Mouse (Mus musculus) thymus, postnatal 0 days (tissue): ENCODE data around the gene Pgc. TPM values are rescaled to one million over a fixed set of nuclear protein-coding genes. Genes with fewer than 3 reads are reported as not detected.
A peak's percentile ranks its signal among the peaks of the same experiment; 100 is the strongest.

Experiments
- DNase-seq: peaks from one replicate; pipeline ENCODE4 v3.0.0-alpha.2; 2015; ENCODE audit warnings: low spot score
- polyA plus RNA-seq: library from polyadenylated mRNA; unstranded; fragments of >200 nt; fragmentation: Nextera tagmentation; extraction: Ambion mirVana; gene quantifications from 2 replicates; pipeline ENCODE4 v1.2.1, GENCODE M21; 2015

Pgc gene
- polyA plus RNA-seq: 2.4 and 2.5 TPM in 2 replicates

DNA sequence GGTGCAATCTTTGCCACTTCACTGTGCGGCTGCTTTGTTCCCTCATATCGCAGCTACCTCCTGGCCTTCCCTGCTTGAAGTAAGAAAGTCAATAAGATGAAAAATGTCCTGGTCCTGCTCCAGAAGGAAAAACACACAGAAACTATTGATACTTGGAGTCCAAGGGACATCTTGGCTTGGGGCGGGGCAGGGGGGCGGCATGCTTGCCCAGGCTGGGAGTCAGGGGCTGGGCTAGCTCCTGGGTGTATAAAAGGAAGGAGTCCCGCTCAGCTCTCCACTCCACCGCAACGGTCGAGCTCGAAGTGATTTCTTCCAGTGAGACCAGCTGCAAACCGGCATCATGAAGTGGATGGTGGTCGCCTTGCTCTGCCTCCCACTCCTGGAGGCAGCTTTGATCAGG lies at the start of gene Pgc:
Pgc (plus strand) TSS at position 277 of the 400 bp plus-strand sequence.
- DNase-seq: no peak

DNA sequence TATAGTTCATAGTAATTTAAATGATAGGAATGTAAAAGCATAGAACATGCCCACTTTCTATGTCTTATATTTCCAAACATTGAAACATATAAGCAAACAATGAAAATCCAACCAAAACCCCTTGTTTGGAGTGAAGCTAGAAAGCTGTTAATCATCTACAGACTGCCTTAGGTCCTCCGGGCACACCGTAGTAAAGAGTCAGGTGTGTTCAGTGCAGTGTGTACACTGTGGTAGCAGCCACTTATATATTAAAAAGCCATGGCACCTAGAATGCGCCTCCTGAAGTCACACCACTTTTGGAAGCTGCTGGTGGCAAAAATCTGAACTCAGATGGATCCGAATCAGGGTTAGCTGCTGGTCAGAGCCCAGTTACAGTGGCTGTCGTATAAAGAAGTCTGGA lies 48.4 kb upstream of the Pgc start:
- DNase-seq: no peak

DNA sequence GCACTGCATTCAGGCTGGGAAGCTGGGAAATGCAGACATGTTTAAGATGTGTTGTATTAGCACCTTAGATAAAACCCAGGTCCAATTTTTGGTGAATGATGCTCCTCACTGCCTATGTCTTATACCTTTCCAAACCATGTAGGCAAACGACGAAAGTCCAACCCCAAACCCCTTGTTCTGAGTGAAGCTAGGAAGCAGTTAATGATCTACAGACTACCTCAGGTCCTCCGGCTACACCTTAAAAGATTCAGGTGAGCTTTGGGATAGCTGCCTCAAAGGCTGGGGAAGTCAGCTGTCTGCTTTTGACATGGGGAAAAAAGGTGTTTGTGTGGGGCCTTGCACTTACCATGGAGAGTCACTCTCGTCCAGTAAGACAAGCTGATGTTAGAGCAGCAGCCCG lies 47.9 kb upstream of the Pgc start:
- no peak for DNase-seq

DNA sequence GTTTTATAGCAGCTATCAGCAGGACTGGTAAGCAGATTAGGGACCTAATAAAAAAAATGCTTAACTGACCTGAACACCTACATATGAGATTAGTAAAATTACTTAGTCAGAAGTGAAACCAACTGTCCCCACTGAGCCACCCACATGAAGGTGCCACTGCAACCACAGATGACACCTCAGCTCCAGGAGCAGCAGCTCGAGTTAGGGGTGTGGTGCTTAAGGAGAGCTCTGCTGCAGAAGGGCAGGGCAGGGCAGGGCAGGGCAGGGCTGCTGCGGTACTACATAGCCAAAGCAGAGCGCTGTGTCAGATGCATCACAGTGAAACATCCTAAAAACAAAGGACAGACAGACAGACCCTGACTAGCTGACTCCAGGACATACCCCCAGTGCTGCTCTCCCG lies 43.8 kb upstream of the Pgc start:
- DNase-seq: no peak

DNA sequence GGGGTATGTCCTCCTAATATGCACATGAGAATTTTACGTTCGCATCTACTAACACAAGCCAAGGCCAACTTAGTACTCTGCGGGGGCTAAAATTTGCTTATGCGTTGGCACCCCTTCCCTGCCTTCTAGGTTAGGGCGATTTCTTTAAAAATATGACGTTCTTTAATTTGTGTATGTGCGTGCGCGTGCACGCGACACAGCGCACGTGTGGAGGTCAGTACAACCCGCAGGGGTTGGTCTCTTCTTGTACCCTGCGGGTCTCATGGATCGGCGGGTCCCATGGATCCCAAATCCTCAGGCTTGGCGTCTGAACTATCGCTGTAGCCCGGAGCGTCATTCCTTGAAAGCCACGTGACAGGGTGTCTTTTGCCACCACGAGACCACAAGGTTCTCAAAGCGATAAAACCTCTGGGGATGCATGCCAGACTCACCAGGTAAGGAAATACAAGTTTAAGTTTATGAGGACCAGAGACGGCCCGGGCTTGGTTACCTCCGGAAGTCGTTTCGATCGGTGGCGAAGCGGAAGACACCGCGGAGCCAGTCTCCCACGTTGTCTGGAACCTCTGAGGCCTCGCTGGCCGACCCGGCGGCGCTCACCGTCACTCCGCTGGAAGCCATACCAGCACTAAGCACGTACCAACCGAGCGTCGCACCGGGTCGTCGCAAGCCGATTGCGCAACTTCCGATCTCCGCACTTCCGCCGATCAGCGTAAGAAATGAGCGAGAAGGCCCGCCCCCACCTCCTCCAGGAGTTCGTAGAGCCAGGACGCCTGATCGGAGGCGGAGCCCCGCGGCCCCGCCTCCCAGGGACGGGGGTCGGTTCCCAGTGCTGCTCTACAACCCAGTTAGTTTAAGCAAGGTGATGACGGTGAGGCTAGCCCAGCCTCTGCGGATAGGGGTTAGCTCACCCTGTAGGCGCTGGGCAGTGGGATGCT lies 39.0 kb upstream of the Pgc start:
- DNase-seq: peak; percentile 97

DNA sequence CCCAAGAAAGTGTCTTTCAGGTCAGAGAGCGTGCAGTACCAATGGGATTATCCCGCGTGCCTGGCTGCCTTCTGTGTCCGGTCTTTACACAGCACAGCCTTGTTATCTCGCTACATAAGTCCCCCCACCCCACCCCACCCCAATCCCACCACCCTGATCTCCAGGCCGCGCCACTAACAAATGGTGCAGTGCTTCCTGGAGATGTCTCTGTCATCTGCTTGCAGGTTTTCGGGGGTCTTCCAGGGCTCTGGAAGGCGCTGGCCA lies 38.4 kb upstream of the Pgc start, which contains the start of gene Tomm6:
Tomm6 (minus strand) TSS at position 43 of the 264 bp plus-strand sequence.
- DNase-seq: no peak

DNA sequence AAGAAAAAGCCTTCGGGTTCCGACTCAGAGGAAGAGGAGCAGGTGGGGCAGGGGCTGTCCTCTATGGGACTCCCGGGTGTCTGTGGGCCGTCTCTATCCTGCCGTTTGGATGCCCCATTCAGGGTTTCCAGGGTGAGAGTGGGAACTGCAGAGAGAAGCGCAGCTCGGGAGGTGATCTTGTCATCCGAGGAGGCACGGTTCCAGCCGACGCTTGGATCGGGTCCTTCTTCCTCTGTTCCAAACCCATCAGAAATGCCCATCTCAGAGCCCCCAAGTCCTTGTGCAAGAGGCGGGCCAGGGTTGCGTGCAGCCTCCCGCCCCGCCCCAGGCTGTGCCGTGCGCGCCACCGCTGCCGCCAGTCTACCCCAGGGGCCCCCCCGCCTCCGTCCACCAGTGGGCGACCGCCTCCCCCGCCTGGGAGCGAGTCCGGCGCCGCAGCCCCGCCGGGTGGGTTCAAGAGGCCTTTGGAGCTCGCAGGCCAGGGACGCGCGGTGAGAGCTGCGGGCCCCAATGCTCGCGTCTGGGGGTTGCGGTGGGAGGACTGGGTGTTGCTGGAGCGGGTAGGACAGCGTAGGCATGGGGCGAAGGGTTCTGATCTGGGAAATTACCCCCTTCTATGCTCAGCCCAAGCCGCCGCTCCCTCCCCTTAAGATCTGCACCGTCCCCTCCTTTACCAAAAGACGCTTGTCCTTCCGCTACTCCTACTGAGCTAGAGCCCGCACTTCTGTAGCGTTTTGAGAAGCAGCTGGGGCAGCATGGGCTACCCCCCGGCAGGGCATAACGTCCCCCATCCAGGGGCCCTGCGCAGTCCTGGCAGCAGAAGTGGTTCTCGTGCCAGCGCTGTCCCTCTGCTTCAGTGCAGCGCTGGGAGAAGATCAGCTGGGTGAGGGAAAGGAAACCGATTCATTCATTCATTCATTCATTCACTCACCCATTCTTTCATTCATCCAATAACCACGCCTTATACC lies 37.8 kb upstream of the Pgc start, which contains the start of gene Frs3:
Frs3 (plus strand) TSS at position 423 of the 968 bp plus-strand sequence.
- DNase-seq: peak; percentile 49

DNA sequence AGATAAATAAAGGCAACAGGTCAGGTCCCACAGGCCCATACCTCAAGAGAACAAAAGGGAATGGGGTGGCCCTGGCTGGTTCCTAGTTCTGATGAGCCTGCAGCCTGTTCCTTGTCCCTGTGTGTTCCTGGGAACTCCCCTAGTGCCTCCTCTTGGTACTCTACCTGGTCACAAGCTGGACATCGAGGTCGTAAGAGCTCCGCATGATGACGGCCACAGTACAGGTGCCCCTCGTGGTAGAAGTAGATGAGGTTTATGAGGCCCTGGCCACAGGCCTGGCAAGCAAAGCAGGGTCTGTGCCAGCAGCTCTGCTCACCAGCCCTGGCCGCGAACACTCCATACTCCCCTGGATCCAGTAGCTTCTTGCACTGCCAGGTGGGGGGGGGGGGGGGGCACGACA lies 36.7 kb upstream of the Pgc start:
- no peak for DNase-seq

DNA sequence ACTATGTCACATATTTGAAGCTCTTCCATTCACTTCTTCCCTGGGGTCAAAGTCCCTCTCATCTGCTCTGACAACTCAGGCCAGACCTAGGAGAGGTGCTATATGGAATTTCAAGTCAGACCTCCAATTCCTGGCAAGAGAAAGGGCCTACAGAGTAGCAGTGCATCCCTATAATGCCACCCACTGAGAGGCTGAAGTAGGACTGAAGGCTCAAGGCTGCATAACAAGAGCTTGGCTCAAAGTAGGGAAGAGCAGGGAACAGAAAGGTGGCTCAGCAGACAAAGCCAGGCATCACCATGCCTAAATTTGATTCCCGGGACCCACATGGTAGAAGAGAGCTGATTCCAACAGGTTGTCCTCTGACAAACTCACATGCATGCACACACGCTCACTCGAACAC lies 35.0 kb upstream of the Pgc start:
- DNase-seq: no peak

DNA sequence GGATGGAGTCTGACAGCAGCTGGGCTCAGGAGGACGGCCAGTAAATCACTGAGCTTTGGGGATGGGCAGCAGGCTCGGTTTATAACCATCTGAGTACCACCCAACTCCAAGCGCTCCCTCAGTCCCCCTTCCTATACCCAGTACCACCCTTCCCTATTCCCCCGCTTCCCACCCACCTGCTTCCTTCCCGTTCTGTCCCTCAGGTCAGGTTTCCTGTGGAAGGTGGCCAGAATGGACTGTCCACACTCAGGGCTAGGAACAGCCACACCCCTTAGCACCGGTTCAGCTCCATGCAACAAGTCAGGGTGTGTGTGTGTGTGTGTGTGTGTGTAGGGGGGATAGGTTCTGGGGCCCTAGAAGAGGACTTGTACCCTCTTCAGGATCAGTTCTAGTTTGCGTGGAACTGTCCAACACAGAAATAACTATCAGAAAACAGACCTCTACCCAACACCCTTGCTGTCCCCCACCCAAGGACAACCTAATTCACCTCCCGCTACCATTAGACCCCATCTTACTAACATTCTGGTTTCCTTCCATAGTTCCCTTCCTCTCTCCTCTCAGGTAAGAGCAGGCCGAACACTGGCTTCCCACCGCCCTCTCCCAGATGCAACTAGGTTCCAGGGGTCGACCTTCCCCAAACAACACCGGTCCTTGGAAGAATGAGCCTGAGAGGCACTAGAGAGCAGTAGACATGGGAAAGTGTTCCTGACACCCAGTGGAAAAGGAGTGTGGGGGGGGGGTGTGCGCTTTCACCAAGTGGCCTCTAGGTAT lies 32.8 kb upstream of the Pgc start:
- no peak for DNase-seq

DNA sequence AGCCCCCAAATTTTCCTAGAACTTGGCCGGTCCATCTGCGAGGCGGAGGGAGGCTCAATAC lies 32.4 kb upstream of the Pgc start, which contains the start of gene Gm21981:
Gm21981 (minus strand) TSS at position 14 of the 61 bp plus-strand sequence.
- no peak for DNase-seq

DNA sequence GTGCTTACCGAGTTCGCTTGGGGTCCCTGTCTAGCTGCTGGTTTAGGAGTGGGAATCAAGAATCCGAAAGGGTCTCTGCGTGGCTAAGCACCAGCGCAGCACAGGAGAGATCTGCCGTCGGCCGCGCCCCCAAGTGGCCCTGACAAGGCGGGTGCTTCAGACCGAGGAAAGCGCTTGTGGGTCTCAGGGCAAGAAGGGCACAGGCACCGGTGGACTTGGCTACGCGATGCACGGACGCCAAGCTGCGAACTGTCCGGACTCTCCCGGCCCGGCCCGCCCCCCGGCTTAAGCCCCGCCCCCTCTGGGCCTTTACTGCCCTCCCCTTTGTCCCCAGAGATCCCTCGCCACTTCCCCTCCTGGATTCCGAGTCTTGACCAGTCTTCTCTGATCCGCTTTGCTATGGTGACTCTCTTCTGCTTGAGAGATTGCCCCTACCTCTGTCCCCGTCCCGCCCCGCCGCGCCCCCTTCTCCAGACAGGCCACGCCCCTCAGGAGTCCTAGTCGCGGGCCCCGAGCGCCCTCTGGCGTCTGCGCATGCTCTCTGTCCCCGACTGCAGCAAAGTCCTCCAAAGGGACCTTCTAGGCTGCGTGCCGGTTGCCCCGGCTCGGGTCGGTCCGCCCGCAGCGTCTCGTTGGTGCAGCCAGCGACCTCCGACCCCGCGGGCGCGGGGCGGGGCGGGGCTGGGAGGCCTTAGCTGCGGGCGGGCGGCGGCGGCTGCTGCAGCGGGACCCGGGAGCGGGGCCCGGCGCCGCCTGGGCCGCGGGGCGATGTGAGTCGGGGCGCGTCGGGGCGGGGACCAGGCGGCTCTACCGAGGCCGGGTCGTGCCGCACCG lies 31.9 kb upstream of the Pgc start, which contains the start of gene Prickle4:
Prickle4 (minus strand) TSS at position 234 of the 834 bp plus-strand sequence.
- DNase-seq: peak; percentile 95

DNA sequence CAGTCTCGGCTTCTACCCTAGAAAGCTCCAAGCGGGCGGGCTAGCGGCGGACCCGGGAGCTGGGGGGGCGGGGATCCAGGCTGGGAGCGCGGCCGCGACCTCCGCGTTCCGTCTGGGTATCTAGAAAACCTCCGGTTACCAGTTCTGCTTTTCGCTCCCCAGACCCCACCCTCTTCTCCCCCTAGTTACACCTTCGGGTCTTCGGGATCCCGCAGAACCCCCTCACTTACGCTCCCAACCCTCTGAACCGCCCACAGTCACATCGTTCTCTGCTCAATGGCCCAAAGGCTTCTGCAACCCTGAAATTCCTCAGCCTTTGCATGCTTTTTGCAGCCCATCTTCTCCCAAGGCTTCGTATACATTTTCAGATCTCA lies 31.3 kb upstream of the Pgc start:
- DNase-seq: no peak

DNA sequence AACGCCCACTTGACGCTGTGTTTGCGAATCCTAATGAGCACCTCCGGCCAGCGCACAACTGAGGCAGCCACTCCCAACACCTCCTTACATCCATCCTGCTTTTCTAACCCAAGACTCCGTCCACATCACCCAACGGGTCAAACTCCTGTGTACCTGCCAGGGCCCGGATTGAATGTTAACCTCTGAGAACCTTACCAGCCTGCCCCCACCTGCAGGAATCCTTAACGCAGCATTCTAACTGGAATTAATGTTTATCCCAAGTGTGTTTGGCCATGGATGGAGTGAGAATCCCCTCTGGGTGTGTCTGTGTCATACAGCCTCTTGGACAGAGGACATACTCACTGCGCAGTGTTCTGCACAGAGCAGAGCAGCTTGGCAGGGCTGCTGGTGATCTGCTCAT lies 28.5 kb upstream of the Pgc start:
- no peak for DNase-seq

DNA sequence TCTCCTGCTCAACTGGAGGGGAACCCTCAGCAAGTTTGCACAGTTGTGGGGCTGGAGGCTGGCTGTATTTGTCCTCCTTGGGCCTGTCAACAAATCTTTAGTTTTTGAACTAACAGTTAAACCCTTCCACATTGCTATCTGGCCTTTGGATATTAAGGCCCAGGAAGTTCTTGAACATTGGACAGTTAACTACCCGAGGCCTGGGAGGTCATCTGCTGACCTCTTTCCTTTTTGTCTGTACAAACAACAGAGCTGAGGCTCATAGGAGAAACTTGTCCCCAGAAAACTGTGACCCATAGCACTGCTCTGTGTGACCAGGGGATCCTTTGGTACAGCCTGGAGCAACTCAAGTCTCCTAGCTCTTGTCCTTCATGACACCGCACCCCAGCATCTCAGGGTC lies 27.6 kb upstream of the Pgc start:
- no peak for DNase-seq

DNA sequence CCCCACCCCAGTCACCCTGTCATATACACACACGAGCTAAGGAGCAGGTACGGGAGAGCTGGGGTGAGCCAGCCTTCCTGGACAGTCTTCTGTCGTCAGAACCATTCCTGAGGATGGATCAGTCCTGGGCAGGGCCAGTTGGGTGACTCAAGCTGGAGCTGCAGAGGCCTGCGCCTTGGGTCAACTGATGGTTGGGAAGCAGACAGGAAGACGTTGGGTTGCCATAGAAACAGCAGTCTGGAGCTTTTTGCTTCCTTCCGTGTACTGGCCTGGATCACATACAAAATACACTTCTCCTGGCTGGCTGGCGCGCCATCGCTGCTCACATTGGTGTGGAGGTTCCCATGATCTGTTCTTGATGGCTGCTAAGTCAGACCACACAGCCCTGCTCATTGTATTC lies 24.8 kb upstream of the Pgc start:
- DNase-seq: no peak

DNA sequence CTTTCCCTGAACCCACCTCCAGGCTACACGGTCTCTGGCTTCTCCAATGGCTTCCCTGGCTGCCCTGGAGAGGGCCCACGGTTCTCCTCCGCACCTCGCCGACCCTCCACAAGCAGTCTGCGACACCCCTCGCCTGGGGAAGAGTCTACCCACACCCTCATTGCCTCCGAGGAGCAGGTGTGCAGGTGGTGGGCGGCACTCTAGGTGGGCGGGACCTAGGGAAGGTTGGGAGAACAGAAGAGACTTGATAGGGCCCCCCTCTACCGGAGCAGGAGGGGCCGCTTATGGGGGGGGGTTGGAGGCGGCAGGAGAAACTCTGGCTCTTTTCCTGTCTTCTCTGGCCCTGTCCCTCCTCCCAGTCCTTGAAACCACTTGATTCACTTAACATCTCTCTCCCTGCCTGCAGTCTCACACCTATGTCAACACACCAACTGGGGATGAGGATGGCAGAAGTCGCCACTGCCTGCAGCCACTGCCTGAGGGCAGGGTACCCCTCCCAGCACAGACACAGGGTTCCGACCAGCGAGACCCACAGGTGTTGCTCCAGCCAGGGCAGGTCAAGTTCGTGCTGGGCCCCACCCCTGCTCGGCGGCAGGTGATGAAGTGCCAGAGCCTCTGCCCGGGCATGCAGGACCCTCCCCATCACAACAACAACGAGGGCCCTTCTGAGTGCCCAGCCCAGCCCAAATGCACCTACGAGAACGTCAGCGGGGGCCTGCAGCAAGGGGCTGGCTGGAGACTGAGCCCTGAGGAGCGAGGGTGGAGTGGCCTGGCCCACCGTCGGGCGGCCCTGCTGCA lies 23.9 kb upstream of the Pgc start:
- no peak for DNase-seq

DNA sequence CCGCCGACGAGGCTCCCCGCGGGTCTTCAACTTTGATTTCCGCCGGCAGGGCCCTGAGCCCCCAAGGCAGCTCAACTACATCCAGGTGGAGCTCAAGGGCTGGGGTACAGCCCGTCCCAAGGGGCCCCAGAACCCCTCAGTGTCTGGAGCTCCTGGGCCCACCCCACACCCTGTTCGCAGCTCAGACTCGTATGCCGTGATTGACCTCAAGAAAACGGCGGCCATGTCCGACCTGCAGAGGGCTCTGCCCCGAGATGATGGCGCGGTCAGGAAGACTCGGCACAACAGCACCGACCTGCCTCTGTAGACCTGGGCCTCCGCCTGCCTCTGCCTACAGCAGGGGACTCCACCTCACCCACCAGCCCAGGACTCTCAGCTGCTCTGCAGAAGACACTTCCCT lies 23.1 kb upstream of the Pgc start:
- no peak for DNase-seq

DNA sequence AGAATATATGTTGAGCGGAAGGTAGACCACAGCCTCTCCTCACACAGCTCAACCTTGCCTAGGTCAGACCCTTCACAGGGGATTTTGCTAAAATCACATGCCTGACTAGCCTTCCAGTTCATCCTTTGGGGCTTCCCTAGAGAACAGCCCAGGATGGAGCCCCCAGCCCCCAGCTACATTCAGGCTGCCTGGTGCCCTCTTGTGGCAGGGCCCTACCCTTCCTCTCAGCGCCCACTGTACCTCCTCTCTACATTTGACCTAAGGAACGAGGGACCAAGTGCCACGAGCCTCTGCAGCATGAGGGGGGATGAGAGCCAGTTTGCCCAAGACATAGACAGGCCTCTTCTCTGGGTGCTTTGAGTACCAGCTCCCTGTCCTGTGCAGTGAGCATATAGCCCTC lies 21.9 kb upstream of the Pgc start:
- DNase-seq: no peak

DNA sequence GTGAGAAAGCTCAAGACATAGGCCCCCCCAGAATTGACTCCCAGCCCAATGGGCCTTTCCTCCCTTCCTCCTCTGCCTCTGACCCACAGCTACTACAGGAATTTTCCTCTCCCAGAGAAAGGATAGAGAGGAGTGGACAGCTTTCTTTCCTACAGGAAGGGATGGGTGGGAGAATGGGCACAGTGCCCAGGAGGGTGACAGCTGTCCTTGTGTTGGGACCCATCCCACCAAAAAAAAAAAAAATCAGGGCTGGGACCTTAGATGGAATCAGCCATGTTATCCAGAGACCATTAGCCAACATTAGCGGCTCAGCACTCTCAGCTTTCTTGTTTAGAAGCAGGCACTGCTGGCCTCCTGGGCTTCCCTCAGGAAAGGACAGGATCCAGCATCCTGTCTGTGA lies 20.4 kb upstream of the Pgc start:
- no peak for DNase-seq
